Mouse (Mus musculus): Measurements from ENCODE around the gene Stoml1.

Stoml1 gene

DNA sequence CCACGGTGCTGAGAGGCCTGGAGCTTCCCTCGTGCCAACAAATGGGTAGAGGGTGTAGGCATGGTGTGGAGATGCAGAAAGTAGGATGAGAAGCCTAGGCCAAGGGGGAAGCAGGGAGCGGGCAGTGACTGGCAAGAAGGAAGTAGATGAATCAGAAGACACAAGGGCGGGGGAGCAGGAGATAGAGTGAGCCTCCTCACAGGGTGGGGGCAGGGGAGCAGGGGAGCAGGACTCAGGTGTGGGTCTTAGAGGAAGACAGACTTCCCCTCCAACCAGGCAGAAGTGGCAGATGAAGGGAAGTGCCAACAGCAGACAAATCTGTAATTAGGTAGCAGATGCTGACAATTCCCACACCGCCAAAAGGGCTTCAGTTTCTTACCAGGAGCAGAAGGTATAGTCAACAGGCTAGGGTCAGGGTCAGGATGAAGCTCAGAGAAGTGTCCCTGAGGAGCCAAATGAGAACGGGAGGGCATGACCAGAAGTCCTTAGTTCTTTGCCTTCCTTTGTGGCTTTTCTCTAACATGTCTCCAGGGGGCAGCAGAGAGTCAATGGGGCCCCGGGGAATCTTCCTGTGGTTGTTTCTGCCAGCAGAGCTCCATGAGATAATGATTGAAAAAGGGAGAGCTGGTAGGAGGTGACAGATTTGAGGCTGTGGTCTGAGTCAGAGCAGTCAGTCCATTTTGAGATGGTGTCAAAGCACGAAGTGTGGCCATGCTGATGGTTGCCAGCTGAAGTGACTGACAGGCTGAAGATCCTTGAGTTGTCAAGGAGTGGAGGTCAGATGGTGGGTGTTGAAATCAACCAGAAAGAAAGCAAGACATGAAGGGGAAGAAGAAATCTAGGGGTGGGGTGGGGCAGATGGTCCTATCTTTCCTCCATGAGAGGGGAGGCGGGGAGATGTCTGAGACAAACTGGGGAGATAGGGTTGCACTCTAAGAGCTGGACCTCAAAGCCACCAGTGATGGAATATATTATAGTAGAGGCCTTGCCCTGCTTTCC, 26.8 kb upstream of the Stoml1 start:
- ChIA-PET CTCF (interaction anchor here (0.5 to 4.3 kb wide), 46 partner anchors 8 to 912 kb away, joined by 3 to 25 read pairs (median 4); partner anchors contain the start of genes Pml (in 3 of the 4) and Stoml1 (in 1 of the 4)), POLR2A (interaction anchor here (0.5 to 3.6 kb wide), 26 partner anchors 8 to 202 kb away, joined by 3 to 19 read pairs (median 4); partner anchors contain the start of genes Pml (in 2 of the 4) and Stoml1 (in 1 of the 4))

DNA sequence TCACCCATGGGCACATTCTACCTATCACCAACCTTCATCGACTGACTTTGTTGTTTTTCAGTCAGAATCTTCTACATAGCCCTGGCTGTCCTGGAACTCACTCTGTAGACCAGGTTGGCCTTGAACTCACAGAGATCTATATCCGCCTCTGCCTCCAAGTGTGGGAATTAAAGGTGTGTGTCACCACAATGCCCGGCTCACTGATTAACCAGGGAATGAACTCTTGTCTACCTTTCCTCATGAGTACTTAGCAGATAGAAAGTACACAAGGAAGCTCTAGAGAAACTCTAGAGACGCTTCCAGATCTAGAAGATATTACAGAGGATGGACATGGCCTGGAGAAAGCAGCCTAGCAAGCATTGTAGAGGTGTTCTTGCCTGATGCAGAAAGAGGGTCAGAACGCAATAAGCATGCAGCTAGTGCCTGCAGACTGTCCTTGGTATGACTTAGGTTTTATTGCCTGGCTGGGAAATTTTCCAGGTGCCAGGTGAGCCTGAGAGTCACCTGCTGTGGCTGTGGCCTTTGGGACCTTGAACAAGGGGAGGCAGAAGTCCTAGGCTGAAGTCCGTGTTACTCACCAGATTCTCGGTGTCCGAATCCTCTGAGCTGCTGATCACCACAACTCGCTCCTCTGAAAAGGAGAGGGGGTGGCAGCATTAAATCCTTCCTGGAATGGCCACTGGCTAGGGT, 24.0 kb upstream of the Stoml1 start:
- ChIA-PET POLR2A (interaction anchor here in 3 of 4 experiments (0.8 to 9.3 kb wide), 8 partner anchors 11 to 52 kb away, joined by 3 to 126 read pairs (median 8); no protein-coding TSS in a partner anchor), CTCF (interaction anchor here in 2 of 4 experiments (0.6 to 1.5 kb wide), 5 partner anchors 9 to 392 kb away, joined by 3 to 7 read pairs (median 3); partner anchors contain the start of genes Arid3b (in 1 of the 2), Islr (in 1 of the 2), Islr2 (in 1 of the 2) and Pml (in 1 of the 2))

DNA sequence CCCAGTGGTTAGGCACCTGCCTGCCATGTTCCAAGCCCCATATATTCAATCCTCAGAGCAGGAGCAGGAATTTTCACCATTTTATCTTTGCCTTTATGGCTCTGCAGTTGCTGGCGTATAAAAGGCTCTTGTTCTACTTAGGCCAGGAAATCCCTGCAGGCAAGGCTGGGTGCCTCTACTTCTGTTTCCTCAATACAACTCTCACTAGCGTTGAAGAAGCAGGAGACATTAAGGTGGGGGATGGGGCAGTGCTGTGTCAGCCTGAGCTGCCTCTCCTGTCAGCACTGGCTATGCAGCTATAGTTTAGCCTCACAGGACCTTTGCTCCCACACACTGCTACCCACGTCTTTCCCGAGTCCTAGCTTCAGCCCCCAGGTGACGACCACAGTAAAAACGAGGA, 21.2 kb upstream of the Stoml1 start:
- ChIA-PET POLR2A (interaction anchor here in 3 of 4 experiments (0.5 to 9.3 kb wide), 15 partner anchors 9 to 329 kb away, joined by 3 to 126 read pairs (median 5); partner anchors contain the start of genes Islr (in 1 of the 3) and Islr2 (in 1 of the 3)), CTCF (interaction anchor here in 1 of 4 experiments (0.9 to 5.2 kb wide), 4 partner anchors 9 to 193 kb away, joined by 3 to 38 read pairs (median 6); no protein-coding TSS in a partner anchor)

DNA sequence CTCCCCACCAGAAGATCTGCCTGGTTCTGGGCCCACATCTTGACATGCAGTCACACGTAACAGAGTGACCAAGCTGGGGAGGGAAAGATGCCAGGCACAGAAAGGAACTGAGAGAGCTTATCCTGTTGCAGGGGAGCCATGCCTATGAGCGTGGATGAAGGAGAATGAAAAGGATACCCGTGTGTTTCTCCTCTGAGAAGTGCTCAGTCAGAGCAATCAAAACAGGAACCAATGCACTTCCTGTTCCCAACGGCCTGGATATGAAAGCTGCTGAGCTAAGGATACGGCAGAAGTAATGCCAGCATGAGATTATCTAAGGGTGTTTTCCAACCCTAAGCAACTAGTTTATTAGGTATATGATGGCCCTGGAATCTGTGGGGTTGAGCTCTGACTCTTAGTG, 20.6 kb upstream of the Stoml1 start:
- ChIA-PET CTCF (interaction anchor here (0.6 to 5.2 kb wide), 10 partner anchors 9 to 1073 kb away, joined by 3 to 38 read pairs (median 4); partner anchors contain the start of gene Stoml1 (in 1 of the 4)), POLR2A (interaction anchor here in 3 of 4 experiments (0.5 to 9.3 kb wide), 17 partner anchors 8 to 330 kb away, joined by 3 to 126 read pairs (median 5); partner anchors contain the start of genes Islr (in 1 of the 3), Islr2 (in 1 of the 3) and Pml (in 1 of the 3))

DNA sequence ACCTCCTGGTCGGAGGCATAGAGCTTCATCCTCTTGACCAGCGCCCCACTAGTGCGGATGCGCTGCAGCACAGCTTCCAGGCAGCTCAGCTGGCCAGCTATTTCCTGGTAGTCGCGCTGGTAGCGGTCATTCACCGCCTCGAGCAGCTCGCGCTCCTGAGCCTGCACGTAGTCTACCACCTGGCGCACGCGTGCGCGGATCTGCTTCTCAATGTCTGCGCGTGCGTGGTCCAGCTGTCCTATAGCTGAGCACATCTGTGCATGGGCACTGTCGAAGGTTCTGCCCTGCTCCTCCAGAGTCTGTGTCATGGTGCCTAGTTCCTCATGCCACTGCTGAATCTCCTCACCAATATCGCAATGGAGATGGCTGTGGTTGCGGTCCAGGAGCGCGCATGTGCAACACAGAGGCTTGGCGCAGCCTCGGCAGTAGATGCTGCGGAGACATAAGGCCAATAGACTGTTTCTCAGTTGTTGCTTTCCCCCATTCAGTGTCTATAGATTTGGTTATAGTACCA, 18.4 kb upstream of the Stoml1 start:
- CTCF ChIA-PET: interaction anchor here in 3 of 4 experiments (0.6 to 5.2 kb wide), 19 partner anchors 8 to 490 kb away, joined by 3 to 38 read pairs (median 5); partner anchors contain the start of genes Islr (in 1 of the 3), Islr2 (in 1 of the 3), Pml (in 1 of the 3) and Stoml1 (in 1 of the 3)
- POLR2A ChIA-PET: interaction anchor here (0.6 to 9.3 kb wide), 34 partner anchors 8 to 398 kb away, joined by 3 to 126 read pairs (median 4); partner anchors contain the start of genes Pml (in 2 of the 4), Arid3b (in 1 of the 4), Cyp11a1 (in 1 of the 4) and Nptn (in 1 of the 4)

DNA sequence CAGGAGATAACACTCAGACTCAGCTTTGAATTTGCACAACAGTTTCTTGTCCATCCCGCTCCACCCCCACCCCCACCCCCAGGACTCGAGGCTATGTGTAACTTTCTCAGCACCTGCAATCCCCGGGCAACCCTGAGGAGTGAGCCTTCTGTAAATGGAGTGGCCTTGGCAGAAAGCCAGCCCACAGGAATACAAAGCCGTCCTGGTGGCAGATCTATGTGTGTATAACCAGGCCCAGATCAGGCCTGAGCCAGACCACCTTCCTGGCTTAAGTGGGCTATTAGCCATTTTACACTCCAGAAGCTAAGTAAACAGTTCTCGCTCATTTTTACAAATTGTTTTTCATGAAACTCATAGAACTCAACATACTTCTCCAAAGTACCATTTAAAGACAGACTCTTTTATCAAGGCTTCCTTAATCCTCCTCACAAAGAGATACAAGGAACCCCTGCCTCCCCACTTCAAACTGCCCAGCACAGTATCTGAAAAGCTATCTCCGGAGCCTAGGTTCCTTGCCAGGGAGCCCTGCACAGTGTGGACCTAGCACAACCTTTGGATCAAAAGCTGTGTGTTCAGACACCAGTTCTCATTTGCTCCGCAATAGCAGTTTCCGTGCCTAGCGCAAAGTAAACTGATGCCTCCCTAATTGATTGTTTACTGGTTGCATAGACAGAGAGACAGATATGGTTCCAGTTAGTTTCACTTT, 11.0 kb upstream of the Stoml1 start:
- CTCF ChIA-PET: interaction anchor here in 3 of 4 experiments (0.6 to 4.0 kb wide), 16 partner anchors 8 to 40 kb away, joined by 3 to 21 read pairs (median 6); partner anchors contain the start of genes Pml (in 2 of the 3), Islr (in 1 of the 3), Islr2 (in 1 of the 3) and Stoml1 (in 1 of the 3)
- POLR2A ChIA-PET: interaction anchor here (0.6 to 13.0 kb wide), 40 partner anchors 8 to 214 kb away, joined by 3 to 458 read pairs (median 6); partner anchors contain the start of genes Pml (in 3 of the 4), Islr (in 2 of the 4), Islr2 (in 2 of the 4) and Stoml1 (in 2 of the 4)

DNA sequence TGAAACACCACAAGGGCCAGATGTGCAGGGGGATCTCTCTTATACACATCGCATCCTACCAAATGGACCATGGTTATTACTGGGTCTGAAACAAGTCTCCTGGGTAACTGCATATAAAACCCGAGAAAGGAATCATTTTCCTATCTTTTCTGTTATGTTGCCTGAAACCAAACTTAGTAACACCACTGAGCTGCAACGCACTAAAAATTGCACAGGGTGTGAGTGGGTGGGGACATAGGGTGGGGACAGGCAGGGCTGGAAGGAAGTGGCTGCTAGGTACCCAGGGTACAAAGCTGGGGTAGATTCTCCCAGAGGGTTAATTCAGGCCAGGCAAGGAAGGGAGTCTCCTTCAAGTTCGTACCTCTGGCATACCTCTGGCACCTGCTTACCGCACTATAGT, 10.3 kb upstream of the Stoml1 start:
- ChIA-PET CTCF (interaction anchor here in 2 of 4 experiments (0.5 to 4.0 kb wide), 12 partner anchors 8 to 585 kb away, joined by 3 to 21 read pairs (median 5); partner anchors contain the start of genes Islr (in 1 of the 2), Islr2 (in 1 of the 2), Pml (in 1 of the 2) and Stoml1 (in 1 of the 2)), POLR2A (interaction anchor here (0.5 to 13.0 kb wide), 32 partner anchors 10 to 213 kb away, joined by 3 to 458 read pairs (median 6); partner anchors contain the start of gene Stoml1 (in 2 of the 4))

DNA sequence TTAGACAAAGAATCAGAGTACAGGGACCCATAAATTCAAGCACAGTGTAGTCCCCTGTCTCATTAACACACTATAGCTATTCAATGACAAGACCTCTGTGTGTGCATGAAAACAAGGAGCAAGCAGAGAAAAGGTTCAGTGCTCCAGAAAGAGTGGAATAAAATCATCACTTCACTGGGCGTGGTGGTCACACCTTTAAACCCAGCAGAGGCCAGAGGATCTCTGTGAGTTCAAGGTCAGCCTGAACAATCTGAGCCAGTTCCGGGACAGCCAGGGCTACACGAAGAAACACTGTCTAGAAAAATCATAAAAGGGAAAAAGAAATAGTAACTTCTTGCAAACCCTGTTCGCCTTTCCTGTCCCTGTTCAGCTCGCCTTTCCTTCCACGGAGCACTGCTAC, 9.3 kb upstream of the Stoml1 start:
- ChIA-PET POLR2A (interaction anchor here (0.6 to 13.0 kb wide), 37 partner anchors 8 to 793 kb away, joined by 3 to 458 read pairs (median 6); partner anchors contain the start of genes Stoml1 (in 3 of the 4) and Neo1 (in 1 of the 4)), CTCF (interaction anchor here (0.5 to 3.6 kb wide), 14 partner anchors 8 to 681 kb away, joined by 3 to 18 read pairs (median 4); partner anchors contain the start of genes Islr (in 1 of the 4), Islr2 (in 1 of the 4) and Stoml1 (in 1 of the 4))

DNA sequence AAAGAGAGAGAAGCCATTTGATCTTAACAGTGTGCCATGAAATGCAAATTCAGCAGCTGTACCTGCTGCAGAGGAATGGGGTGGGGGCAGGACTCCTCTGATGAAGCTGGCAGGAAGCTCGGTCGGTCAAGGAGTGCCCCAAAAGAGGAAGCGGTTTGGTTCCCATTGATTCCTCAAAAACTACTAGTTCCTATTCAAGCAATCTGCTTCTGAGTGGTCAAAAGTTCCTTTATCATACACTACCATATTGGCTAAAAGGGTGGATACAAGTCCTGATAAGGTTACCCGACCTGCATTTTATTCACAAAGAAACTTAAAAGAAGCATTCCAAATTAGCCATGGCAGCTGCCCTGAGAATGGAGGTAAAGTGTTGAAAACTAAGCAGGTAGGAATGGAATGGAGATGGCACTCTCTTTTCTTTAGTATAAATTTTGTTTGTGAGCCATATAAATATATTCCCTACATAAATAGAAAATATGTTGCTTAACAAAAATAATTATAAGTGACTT, 6.8 kb upstream of the Stoml1 start:
- ChIA-PET CTCF (interaction anchor here (0.5 to 5.7 kb wide), 18 partner anchors 11 to 1295 kb away, joined by 3 to 57 read pairs (median 4); partner anchors contain the start of gene Snupn (in 1 of the 4)), POLR2A (interaction anchor here in 3 of 4 experiments (0.6 to 13.0 kb wide), 21 partner anchors 12 to 51 kb away, joined by 3 to 458 read pairs (median 4); partner anchors contain the start of genes Islr (in 1 of the 3) and Islr2 (in 1 of the 3))

DNA sequence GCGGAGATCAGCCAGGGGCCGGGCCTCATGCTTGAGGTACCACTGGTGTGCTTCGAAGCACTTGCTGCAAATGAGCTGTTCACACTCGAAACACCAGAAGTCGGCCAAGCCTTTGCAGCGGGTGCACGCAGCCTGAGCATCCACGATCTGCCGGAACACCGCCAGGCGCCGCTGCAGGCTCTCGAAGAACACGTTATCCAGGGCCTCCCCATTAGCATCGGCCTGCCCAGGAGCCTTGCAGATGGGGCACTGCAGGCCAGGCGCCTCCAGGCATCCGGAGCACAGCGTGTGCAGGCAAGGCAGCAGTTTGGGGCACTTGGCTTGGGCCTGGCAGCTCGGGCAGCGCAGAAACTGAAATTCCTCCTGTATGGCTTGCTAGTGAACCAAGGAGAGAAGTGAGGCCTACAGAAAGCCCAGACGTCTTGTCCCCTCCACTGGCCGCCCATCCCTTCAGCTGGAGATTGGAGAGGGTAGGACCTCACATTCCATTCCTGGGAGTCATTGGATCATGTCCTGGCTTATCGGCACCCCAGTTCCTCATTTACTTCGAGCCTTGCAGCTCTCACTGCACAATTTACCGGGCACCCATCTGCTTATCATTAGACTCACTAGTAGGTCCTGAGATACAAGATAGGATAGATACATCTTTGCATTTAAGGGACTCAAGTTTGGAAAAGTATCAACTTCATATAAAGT, 5.8 kb upstream of the Stoml1 start:
- CTCF ChIA-PET: interaction anchor here (0.6 to 5.7 kb wide), 35 partner anchors 9 to 1618 kb away, joined by 3 to 57 read pairs (median 4); partner anchors contain the start of genes Islr (in 1 of the 4), Islr2 (in 1 of the 4) and Nptn (in 1 of the 4)

DNA sequence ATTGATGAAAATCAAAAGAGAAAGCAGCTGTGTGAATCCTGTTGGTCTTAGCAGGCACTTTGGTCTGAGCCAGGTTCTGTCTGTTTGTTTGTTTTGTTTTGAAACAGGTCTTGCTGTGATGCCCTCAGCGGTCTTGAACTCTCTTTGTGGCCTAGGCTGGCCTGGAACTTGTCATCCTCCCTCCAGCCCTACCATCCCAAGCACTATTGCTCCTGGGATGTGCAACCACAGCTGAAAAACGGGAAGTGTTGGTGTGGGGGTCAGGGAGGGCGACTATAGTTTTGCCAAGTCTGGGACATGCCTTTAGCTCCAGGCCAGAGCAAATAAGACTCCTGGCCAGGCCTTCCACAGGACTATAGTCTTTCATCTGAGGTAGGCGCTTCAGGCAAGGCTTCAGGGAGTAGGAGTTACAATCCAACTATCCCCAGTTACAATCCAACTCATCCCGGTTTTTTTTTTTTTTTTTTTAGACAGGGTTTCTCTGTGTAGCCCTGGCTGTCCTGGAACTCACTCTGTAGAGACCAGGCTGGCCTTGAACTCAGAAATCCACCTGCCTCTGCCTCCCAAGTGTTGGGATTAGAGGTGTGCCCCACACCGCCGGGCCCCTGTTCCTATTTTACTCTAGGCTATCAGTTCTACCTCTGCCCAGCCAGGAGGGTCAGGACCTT, 4.1 kb upstream of the Stoml1 start:
- POLR2A ChIA-PET: interaction anchor here (0.6 to 13.0 kb wide), 44 partner anchors 7 to 1065 kb away, joined by 3 to 458 read pairs (median 6); no protein-coding TSS in a partner anchor
- CTCF ChIA-PET: interaction anchor here (0.6 to 5.7 kb wide), 25 partner anchors 8 to 1208 kb away, joined by 3 to 57 read pairs (median 4); no protein-coding TSS in a partner anchor

More for the DNA sequence above, 5.8 kb upstream of the Stoml1 start:
- POLR2A ChIA-PET: interaction anchor here (0.6 to 13.0 kb wide), 35 partner anchors 10 to 309 kb away, joined by 3 to 458 read pairs (median 4); no protein-coding TSS in a partner anchor

DNA sequence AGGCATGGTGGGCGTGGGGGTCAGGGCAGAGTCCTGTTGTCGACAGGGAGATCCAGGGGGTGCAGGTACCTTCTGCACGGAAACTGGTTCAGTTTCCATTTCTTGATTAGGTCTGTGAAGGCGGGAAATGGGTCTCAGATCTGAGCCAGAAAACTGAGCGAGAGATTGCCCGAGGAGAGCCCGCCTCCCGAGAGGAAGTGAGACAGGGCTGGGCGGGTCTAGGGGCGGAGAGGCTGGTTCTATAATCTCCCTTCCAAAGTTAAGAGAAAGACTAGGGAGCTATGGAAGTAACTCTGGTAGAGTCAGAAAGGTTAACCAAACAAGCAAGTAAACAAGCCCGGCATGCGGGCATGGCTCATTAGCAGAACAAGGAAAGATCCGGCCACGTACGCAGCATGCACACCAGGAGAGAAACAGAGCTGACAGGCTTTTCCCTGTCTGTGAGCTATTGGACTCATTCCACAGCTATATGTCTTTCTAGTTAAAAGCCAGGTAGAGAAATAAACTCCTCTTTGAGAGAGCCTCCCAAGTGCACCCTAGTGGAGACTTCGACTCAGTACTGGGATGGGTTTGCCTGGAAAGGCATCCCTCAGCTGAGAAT, 3.3 kb upstream of the Stoml1 start, which contains the start of gene Pml:
Pml (minus strand) TSS at position 195 of the 601 bp plus-strand sequence.
- POLR2A ChIA-PET: interaction anchor here (0.6 to 13.0 kb wide), 51 partner anchors 8 to 484 kb away, joined by 3 to 458 read pairs (median 5); partner anchors contain the start of genes Arid3b (in 1 of the 4), Clk3 (in 1 of the 4), Islr (in 1 of the 4) and Islr2 (in 1 of the 4)
- CTCF ChIA-PET: interaction anchor here (0.5 to 5.7 kb wide), 37 partner anchors 9 to 1209 kb away, joined by 3 to 57 read pairs (median 4); partner anchors contain the start of genes Islr (in 1 of the 4) and Islr2 (in 1 of the 4)

DNA sequence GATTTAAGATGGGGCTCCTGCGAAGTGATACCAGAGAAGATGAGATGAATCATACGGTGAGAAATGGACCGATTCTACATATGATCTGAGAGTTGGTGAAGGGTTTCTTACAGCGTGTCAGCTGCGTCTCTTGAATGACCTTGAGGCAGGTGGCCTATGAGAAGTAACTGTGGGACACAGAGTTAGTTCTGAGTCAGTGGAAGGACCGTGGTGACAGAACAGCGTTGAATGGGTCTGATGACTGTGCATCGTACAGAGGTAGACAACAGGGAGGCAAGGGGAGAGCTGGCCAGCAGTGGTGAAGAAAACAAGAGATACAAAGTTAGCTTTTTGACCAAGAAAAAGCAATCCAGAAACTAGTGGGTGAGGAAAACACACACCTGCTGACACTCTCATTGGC, 2.6 kb upstream of the Stoml1 start:
- ChIA-PET POLR2A (interaction anchor here (0.7 to 13.0 kb wide), 49 partner anchors 8 to 484 kb away, joined by 3 to 458 read pairs (median 6); partner anchors contain the start of genes Arid3b (in 1 of the 4), Clk3 (in 1 of the 4), Islr (in 1 of the 4) and Islr2 (in 1 of the 4)), CTCF (interaction anchor here (0.5 to 5.7 kb wide), 34 partner anchors 9 to 624 kb away, joined by 3 to 57 read pairs (median 4); partner anchors contain the start of genes Islr (in 1 of the 4) and Islr2 (in 1 of the 4))

Data from embryonic stem cell, embryonic (primary cell).